Mouse (Mus musculus): Measurements from ENCODE around the gene Leprot. TPM values are rescaled to one million over a fixed set of nuclear protein-coding genes. Genes with fewer than 3 reads are reported as not detected.

Gene Leprot
- polyA plus RNA-seq, 1 experiment = 43.1 TPM

GRCm38 (mm10) chr4:101640631-101641030, 6.9 kb upstream of the Leprot start:
- Histone ChIP-seq H3K4me2 (ENCODE audit: low read depth) (no peak overlapping the region), H3ac (ENCODE audit: control insufficient read depth, insufficient read length) (no peak overlapping the region), H3K27me3 (ENCODE audit: control insufficient read depth, insufficient read depth, insufficient read length) (peaks cover 4% of the 10 kb centered on the region), H3K36me3 (ENCODE audit: control insufficient read depth, insufficient read depth) (no peaks in the 10 kb centered on the region), H3K79me2 (ENCODE audit: control insufficient read depth, insufficient read depth) (no peaks in the 10 kb centered on the region), H3K4me3 (no peak overlapping the region)
- TF ChIP-seq MYOD1 (IDR thresholded peaks at IDR 0.05; ENCODE audit: control insufficient read depth in 1 of 3, insufficient read length in 2 of 3, low read depth in 2 of 3) (no peak), TCF3 (IDR thresholded peaks at IDR 0.05; ENCODE audit: insufficient read length, low read depth) (no peak), SRF (IDR thresholded peaks at IDR 0.05; ENCODE audit: control insufficient read depth, insufficient read length, low read depth) (no peak), CEBPB (IDR thresholded peaks at IDR 0.05; ENCODE audit: insufficient read depth, poor library complexity, severe bottlenecking) (no peak), REST (IDR thresholded peaks at IDR 0.05; ENCODE audit: insufficient read depth, insufficient read length) (no peak), USF1 (IDR thresholded peaks at IDR 0.05; ENCODE audit: low read depth) (no peak), TCF12 (IDR thresholded peaks at IDR 0.05; ENCODE audit: insufficient read depth, poor library complexity, severe bottlenecking) (no peak), MAX (IDR thresholded peaks at IDR 0.05; ENCODE audit: low read depth) (no peak), MYOG (IDR thresholded peaks at IDR 0.05; ENCODE audit: control insufficient read depth in 1 of 3, insufficient read depth in 1 of 3, insufficient read length in 2 of 3, low read depth in 2 of 3) (no peak), POLR2A (IDR thresholded peaks at IDR 0.05; ENCODE audit: insufficient read length, low read depth) (no peak), POLR2AphosphoS2 (IDR thresholded peaks at IDR 0.05; ENCODE audit: insufficient read length, low read depth) (no peak), E2F4 (IDR thresholded peaks at IDR 0.05; ENCODE audit: insufficient read depth) (no peak)

GRCm38 (mm10) chr4:101642708-101643107, 4.8 kb upstream of the Leprot start:
- TF ChIP-seq MAX (IDR thresholded peaks at IDR 0.05; ENCODE audit: low read depth) (no peak), E2F4 (IDR thresholded peaks at IDR 0.05; ENCODE audit: insufficient read depth) (no peak), REST (IDR thresholded peaks at IDR 0.05; ENCODE audit: insufficient read depth, insufficient read length) (no peak), SRF (IDR thresholded peaks at IDR 0.05; ENCODE audit: control insufficient read depth, insufficient read length, low read depth) (no peak), POLR2AphosphoS2 (IDR thresholded peaks at IDR 0.05; ENCODE audit: insufficient read length, low read depth) (no peak), USF1 (IDR thresholded peaks at IDR 0.05; ENCODE audit: low read depth) (no peak), TCF12 (IDR thresholded peaks at IDR 0.05; ENCODE audit: insufficient read depth, poor library complexity, severe bottlenecking) (no peak), CEBPB (IDR thresholded peaks at IDR 0.05; ENCODE audit: insufficient read depth, poor library complexity, severe bottlenecking) (no peak), MYOD1 (IDR thresholded peaks at IDR 0.05; ENCODE audit: control insufficient read depth in 1 of 3, insufficient read length in 2 of 3, low read depth in 2 of 3) (no peak), MYOG (IDR thresholded peaks at IDR 0.05; ENCODE audit: control insufficient read depth in 1 of 3, insufficient read depth in 1 of 3, insufficient read length in 2 of 3, low read depth in 2 of 3) (no peak), TCF3 (IDR thresholded peaks at IDR 0.05; ENCODE audit: insufficient read length, low read depth) (no peak), POLR2A (IDR thresholded peaks at IDR 0.05; ENCODE audit: insufficient read length, low read depth) (no peak)
- H3ac ChIP-seq (ENCODE audit: control insufficient read depth, insufficient read length) = no peak overlapping the region

GRCm38 (mm10) chr4:101643216-101643615, 4.3 kb upstream of the Leprot start:
- H3ac ChIP-seq (ENCODE audit: control insufficient read depth, insufficient read length) = no peak overlapping the region
- no peaks in the 10 kb centered on the region for H3K36me3 ChIP-seq (ENCODE audit: control insufficient read depth, insufficient read depth)
- TF ChIP-seq POLR2AphosphoS2 (IDR thresholded peaks at IDR 0.05; ENCODE audit: insufficient read length, low read depth) = no peak
- TF ChIP-seq MAX (IDR thresholded peaks at IDR 0.05; ENCODE audit: low read depth) = no peak
- TF ChIP-seq TCF12 (IDR thresholded peaks at IDR 0.05; ENCODE audit: insufficient read depth, poor library complexity, severe bottlenecking) = no peak
- no peak for TF ChIP-seq TCF3 (IDR thresholded peaks at IDR 0.05; ENCODE audit: insufficient read length, low read depth)
- TF ChIP-seq MYOG (IDR thresholded peaks at IDR 0.05; ENCODE audit: control insufficient read depth in 1 of 3, insufficient read depth in 1 of 3, insufficient read length in 2 of 3, low read depth in 2 of 3) = no peak
- TF ChIP-seq MYOD1 (IDR thresholded peaks at IDR 0.05; ENCODE audit: control insufficient read depth in 1 of 3, insufficient read length in 2 of 3, low read depth in 2 of 3) = no peak
- no peak for TF ChIP-seq POLR2A (IDR thresholded peaks at IDR 0.05; ENCODE audit: insufficient read length, low read depth)
- TF ChIP-seq REST (IDR thresholded peaks at IDR 0.05; ENCODE audit: insufficient read depth, insufficient read length) = no peak
- TF ChIP-seq SRF (IDR thresholded peaks at IDR 0.05; ENCODE audit: control insufficient read depth, insufficient read length, low read depth) = no peak
- no peak for TF ChIP-seq CEBPB (IDR thresholded peaks at IDR 0.05; ENCODE audit: insufficient read depth, poor library complexity, severe bottlenecking)
- no peak for TF ChIP-seq E2F4 (IDR thresholded peaks at IDR 0.05; ENCODE audit: insufficient read depth)
- H3K79me2 ChIP-seq (ENCODE audit: control insufficient read depth, insufficient read depth) = peaks cover 3% of the 10 kb centered on the region
- no peaks in the 10 kb centered on the region for H3K27me3 ChIP-seq (ENCODE audit: control insufficient read depth, insufficient read depth, insufficient read length)
- no peak overlapping the region for H3K4me3 ChIP-seq
- peak overlapping the region; percentile 15 for H3K4me2 ChIP-seq (ENCODE audit: low read depth)

More at GRCm38 (mm10) chr4:101642708-101643107, 4.8 kb upstream of the Leprot start:
- Histone ChIP-seq H3K79me2 (ENCODE audit: control insufficient read depth, insufficient read depth) (no peaks in the 10 kb centered on the region), H3K36me3 (ENCODE audit: control insufficient read depth, insufficient read depth) (no peaks in the 10 kb centered on the region), H3K4me2 (ENCODE audit: low read depth) (peak overlapping the region; percentile 15), H3K27me3 (ENCODE audit: control insufficient read depth, insufficient read depth, insufficient read length) (no peaks in the 10 kb centered on the region), H3K4me3 (no peak overlapping the region)

GRCm38 (mm10) chr4:101646857-101647195, 692 bp upstream of the Leprot start:
- Histone ChIP-seq H3K4me3 (peak overlapping the region; percentile 52), H3K36me3 (ENCODE audit: control insufficient read depth, insufficient read depth) (no peaks in the 10 kb centered on the region), H3K27me3 (ENCODE audit: control insufficient read depth, insufficient read depth, insufficient read length) (no peaks in the 10 kb centered on the region), H3K79me2 (ENCODE audit: control insufficient read depth, insufficient read depth) (peaks cover 26% of the 10 kb centered on the region), H3K4me2 (ENCODE audit: low read depth) (peak overlapping the region; percentile 86), H3ac (ENCODE audit: control insufficient read depth, insufficient read length) (no peak overlapping the region)
- TF ChIP-seq MYOD1 (IDR thresholded peaks at IDR 0.05; ENCODE audit: control insufficient read depth in 1 of 3, insufficient read length in 2 of 3, low read depth in 2 of 3) (no peak), POLR2AphosphoS2 (IDR thresholded peaks at IDR 0.05; ENCODE audit: insufficient read length, low read depth) (peak; percentile 23), TCF3 (IDR thresholded peaks at IDR 0.05; ENCODE audit: insufficient read length, low read depth) (no peak), SRF (IDR thresholded peaks at IDR 0.05; ENCODE audit: control insufficient read depth, insufficient read length, low read depth) (no peak)
